Mouse (Mus musculus) gastrocnemius, adult 2 months (tissue): ENCODE results near the gene Nectin1. TPM values are rescaled to one million over a fixed set of nuclear protein-coding genes. Genes with fewer than 3 reads are reported as not detected.

Source experiments
- DNase-seq: peaks from one replicate; pipeline ENCODE4 v3.0.0; 2022
- H3K27ac ChIP-seq: fragments of 200-600 bp; 2 replicates; pipeline ENCODE4 v1.8.1; 2022; ENCODE audit warnings: mild to moderate bottlenecking
- H3K4me3 ChIP-seq: fragments of 200-600 bp; 2 replicates; pipeline ENCODE4 v1.8.1; 2022; ENCODE audit warnings: mild to moderate bottlenecking, moderate library complexity
- CTCF ChIP-seq: fragments of 200-600 bp; IDR thresholded peaks from 2 replicates; pipeline ENCODE4 v1.8.1; 2022; ENCODE audit warnings: antibody characterized with exemption, mild to moderate bottlenecking, moderate library complexity
- intact Hi-C: fragments of 180-260 bp; cut with DNase I; formaldehyde crosslinking; loops from one replicate; pipeline ENCODE4 v1.15.1; 2025
- total RNA-seq, 2 experiments: library from RNA; stranded (reverse); gene quantifications; 2 replicates each; pipeline ENCODE4 v1.2.3; 2021

Nectin1 gene
- total RNA-seq, 2 experiments from 2014 or later, result 1.2 to 2.9 TPM

- DNase-seq, result no peak
- H3K27ac ChIP-seq, result no peak overlapping the region
- intact Hi-C loops, result no loop called here
- no peak for TF ChIP-seq CTCF
- H3K4me3 ChIP-seq, result no peak overlapping the region
Measured at GRCm38 (mm10) chr9:43773521-43773920, 29.7 kb downstream of the Nectin1 start.

DNA sequence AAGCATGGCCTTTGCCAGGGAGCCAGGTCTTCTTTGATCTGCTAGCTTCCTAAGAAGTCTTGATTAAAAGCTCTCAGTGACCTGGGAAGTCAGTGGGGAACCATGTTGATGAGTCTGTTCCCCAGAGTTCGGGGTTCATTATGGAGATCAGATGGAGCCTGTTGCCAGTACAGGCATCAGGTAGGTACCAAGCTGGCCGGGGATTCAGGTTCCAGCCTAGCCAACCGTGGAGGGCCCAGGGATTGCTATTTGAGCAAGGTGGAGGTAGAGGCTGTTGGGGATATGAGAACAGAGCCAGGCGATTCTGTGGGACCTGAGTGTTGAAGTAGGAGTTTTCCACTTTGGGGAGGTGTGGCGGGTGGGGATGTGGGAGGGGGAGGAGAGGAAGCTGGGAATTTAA is 30.6 kb downstream of the Nectin1 start:
- no peak for DNase-seq
- no peak for TF ChIP-seq CTCF
- intact Hi-C loops, result no loop called here
- no peak overlapping the region for H3K4me3 ChIP-seq
- H3K27ac ChIP-seq, result no peak overlapping the region

DNA sequence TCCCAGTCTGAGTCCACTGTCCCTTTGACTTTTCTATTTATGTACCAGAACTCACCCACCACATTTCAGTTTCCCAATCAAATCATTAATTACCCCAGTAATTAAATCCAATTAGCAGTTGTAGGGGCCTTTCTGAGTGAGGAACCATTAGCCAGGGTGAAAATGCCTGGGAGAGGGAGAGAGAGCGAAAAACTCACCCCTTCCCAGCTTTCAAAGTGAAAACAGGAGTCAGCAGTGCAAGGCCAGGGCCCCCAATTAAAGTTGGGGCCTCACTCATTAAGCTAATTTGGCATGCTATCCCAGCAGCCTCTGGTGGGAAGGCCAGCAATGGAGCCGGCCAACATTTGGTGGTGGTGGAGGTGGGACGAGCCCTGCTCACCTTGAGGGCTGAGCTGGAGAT is 32.4 kb downstream of the Nectin1 start:
- H3K4me3 ChIP-seq, result no peak overlapping the region
- intact Hi-C loops, result no loop called here
- TF ChIP-seq CTCF, result no peak
- DNase-seq, result no peak
- no peak overlapping the region for H3K27ac ChIP-seq

DNA sequence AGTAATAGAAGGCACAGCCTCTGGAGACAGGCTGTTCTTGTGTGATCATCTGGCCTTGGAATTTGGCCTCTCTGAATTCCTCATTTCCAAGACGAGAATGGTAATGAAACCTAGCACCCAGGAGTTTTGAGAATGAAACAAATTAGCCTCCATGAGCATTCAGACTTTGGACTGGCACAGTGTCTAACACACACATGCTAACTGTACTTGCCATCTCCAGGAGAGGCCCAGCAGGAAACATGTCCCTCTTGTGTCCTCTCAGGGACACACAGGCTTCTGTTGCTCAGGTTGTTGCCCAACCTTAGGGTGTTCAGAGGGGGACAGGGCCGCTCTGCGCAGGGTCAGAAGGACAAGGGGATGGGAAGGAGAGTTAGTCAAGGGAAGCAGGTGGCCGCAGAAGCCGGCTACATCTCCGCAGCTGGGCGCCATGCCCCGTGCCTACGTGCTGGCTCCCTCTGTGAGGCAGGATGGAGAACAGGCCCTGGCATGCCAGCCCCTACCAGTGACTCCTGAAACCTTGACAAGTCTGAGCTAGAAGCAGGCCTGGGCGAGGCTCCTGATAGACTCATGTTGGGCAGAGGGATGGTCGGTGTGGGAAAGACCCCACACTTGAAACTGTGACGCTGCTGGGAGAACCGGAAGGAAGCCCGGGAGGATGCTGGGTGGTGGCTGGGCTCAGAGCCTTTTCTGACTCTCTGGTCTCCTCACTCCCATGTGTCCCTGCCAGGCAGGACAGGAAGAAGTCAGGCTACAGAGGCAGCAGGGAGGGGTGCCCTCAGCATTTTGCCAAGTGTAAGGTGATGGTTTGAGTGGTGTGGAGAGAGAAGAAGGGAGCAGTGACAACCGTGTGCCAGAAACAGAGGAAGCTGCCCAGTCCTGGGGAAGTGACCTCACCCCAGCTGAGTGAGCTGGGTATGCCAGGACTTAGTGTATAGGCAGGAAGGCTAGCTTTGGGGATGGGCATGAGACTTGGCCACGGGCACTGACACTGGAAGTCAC is 33.9 kb downstream of the Nectin1 start:
- DNase-seq, result peak; percentile 35
- intact Hi-C loops, result no loop called here
- Histone ChIP-seq H3K4me3 (no peak overlapping the region), H3K27ac (no peak overlapping the region)
- no peak for TF ChIP-seq CTCF

GRCm38 (mm10) chr9:43780883-43781282 is 37.1 kb downstream of the Nectin1 start:
- intact Hi-C loops, result no loop called here
- Histone ChIP-seq H3K4me3 (no peak overlapping the region), H3K27ac (no peak overlapping the region)
- DNase-seq, result no peak
- no peak for TF ChIP-seq CTCF

DNA sequence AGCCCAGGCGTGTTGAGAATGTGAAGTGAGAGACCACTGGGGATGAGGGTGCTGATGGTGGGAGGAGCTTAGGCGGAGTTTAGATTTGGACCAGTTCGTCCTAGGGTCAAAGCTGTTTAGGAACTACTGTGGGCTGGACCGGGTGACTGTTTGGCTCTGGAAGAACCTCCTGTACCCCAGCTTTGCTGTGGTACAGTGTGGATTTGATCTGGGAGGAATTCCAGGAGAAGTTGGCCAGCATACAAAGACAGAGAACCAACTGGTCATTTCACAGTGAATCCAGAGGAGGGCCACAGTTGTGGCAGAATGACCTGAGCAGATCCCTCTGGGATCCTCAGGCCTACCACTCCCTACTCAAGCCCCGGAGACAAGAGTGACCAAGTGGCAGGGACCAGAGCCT is 38.6 kb downstream of the Nectin1 start:
- no peak overlapping the region for H3K27ac ChIP-seq
- intact Hi-C loops, result no loop called here

GRCm38 (mm10) chr9:43783959-43784358 is 40.2 kb downstream of the Nectin1 start:
- H3K4me3 ChIP-seq, result no peak overlapping the region
- TF ChIP-seq CTCF, result no peak
- no peak overlapping the region for H3K27ac ChIP-seq
- no peak for DNase-seq
- intact Hi-C loops, result no loop called here

More for the DNA sequence above, 38.6 kb downstream of the Nectin1 start:
- no peak for TF ChIP-seq CTCF
- H3K4me3 ChIP-seq, result no peak overlapping the region
- DNase-seq, result no peak

GRCm38 (mm10) chr9:43784841-43785240 is 41.1 kb downstream of the Nectin1 start:
- Histone ChIP-seq H3K27ac (no peak overlapping the region), H3K4me3 (no peak overlapping the region)
- no peak for TF ChIP-seq CTCF
- no peak for DNase-seq
- intact Hi-C loops, result loop anchor here (5.0 kb wide), 1 partner anchor 38 kb away; no protein-coding TSS in a partner anchor

DNA sequence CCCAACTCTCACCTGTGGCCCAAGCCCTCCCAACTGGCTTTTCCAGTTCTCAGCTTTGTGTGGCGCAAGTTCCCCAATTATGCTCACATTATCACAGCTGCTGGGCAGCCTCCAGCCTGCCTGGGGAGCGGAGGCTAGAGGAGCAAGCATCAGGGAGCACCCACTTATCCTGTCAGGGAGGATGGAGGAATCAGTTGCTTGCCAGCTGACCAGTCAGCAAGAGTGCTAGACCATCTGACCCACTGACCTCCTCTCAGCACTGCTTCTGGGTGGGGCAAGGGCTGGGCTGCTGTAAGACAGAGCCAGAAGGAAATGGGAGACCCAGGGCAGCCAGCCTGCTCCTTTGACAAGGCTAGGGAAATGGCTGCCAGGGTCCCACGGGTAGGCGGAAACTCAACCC is 43.8 kb downstream of the Nectin1 start:
- H3K4me3 ChIP-seq, result no peak overlapping the region
- no peak overlapping the region for H3K27ac ChIP-seq
- TF ChIP-seq CTCF, result no peak
- intact Hi-C loops, result loop anchor here (5.0 kb wide), 1 partner anchor 40 kb away; no protein-coding TSS in a partner anchor
- DNase-seq, result peak; percentile 51

GRCm38 (mm10) chr9:43792681-43793080 is 48.9 kb downstream of the Nectin1 start:
- intact Hi-C loops, result no loop called here
- TF ChIP-seq CTCF, result no peak
- no peak overlapping the region for H3K27ac ChIP-seq
- DNase-seq, result no peak
- H3K4me3 ChIP-seq, result no peak overlapping the region

DNA sequence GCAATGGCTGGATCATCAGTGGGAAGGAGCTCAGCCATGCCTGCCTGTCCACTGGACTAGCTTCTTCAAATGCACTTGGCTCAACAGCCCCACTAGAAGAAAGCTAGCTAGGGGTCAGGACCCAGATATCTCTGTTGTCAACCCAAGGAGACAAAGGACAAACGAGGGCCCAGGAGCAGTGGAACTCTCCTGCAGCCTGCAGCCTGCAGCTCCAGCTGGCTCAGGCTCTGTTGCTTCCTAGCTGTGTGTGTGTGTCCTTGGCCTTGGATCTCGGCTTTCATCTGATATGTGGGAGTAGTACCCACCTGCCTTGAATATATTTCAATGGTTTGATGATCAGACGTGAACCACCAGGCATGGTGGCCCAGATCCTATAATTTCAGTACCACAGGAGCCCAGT is 49.6 kb downstream of the Nectin1 start:
- no peak for DNase-seq
- Histone ChIP-seq H3K27ac (no peak overlapping the region), H3K4me3 (no peak overlapping the region)
- intact Hi-C loops, result no loop called here
- no peak for TF ChIP-seq CTCF

DNA sequence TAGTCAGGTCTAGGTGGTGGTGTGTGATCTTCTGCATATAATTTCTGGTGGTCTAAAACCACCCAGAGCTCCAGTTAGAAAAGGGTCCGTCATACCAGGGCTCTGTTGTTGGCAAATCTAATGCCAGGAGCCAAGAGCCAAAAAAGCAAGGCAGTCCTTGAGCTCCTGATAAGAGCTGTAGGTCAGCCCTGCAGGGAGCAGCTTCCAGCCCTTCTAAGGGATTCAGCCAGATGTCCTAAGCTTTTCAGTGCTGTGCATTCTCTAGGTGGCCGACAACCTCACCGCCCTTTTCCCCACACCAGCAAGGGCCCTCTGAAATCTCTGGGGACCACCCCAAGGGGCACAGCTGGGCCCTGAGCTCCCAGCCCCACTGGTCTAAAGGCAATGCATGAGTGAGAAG is 52.2 kb downstream of the Nectin1 start:
- no peak overlapping the region for H3K27ac ChIP-seq
- H3K4me3 ChIP-seq, result no peak overlapping the region
- no peak for DNase-seq
- intact Hi-C loops, result no loop called here
- no peak for TF ChIP-seq CTCF

DNA sequence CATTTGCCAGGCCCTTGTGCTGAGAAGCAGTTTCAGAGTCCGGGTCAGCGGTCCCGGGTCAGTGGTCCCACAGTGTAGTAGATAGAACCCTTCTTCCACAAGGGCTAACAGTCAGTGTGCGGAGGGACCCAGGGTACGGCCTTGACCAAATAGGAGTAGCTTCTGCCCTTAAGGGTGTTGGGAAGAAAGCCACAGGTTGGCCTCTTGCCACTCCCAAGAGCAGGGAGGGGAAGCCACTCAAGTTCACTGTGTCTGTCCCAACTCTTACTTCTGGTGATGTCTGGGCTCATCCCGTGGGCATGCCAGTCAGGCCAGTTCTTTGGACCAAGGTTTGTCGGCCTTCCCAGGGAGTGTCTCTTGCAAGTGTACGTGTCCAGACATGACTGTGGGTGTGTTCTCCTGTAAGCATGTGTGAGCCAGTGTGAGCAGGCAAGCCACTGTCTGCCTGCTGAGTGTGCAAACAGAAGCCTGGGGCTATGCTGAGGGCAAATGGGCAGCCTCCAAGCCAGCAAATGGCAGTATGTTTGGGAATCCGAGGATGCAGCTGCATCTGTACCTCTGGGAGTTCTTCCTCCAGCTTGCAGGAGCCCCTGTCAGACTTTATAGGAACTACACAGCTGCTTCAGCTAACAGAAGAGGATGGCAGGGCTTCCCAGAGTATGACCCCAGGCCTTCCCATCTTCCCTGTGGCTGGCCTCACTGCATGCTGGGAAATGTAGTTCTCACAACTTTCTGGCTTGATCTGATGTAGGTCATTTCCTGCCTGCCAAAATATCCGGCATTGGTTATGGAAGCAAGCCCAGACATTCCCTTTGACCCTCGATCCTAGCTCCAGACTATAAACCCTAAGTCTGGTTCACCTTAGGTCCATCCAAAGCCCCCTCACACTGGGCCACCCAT is 53.3 kb downstream of the Nectin1 start:
- Histone ChIP-seq H3K4me3 (no peak overlapping the region), H3K27ac (peak overlapping the region; percentile 28; the same call in 1 of the 2 replicates)
- intact Hi-C loops, result no loop called here
- DNase-seq, result no peak
- TF ChIP-seq CTCF, result no peak
